ENCODE assay signal across 14 mouse cellular contexts in the genomic region with DNA sequence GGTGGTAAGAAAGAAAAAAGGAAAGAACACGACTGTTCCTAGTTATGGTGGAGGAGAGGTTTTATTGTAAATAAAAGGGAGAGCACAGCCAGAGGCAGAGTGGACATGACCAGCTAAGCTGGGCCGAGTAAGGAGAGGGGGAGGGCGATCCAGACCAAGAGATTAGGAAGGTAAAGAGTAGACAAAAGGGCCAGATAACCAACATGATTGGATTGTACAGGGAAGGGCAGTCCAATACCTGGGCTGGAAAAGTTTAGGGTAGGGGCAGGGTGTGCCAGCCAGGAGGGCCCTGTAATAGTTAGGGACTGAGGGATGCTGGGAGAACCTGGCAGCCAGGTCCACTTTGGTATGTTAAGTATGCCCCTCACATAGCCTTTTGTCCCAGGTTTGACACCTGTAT.
"Had no signal": no experiment of that assay in that cellular context is flagged by ENCODE, and none has a peak within 500 bp of the region (broad histone marks: within the 10 kb centered on the region; RNA-seq: fewer than 3 reads in every experiment).

No protein-coding gene starts in this region.

- H3K27me3 ChIP-seq: midbrain, embryonic 13.5 days; midbrain, embryonic 15.5 days; neural tube, embryonic 12.5 days had no signal

- H3K4me1 ChIP-seq: megakaryocyte, embryonic 14.5 days; midbrain, embryonic 13.5 days; midbrain, embryonic 15.5 days; neural tube, embryonic 12.5 days had no signal

- DNase-seq: lung, adult 18-20 months; lung, embryonic 14.5 days; lung, postnatal 10 days; right cerebral cortex, postnatal 14 days; thymus, adult 2 months; thymus, postnatal 25 days; thymus, postnatal 4 days had no signal

- H3K9ac ChIP-seq: liver, embryonic 14.5 days; lung, embryonic 14.5 days; midbrain, embryonic 13.5 days; midbrain, embryonic 15.5 days; neural tube, embryonic 12.5 days had no signal

- H3K36me3 ChIP-seq: midbrain, embryonic 13.5 days; midbrain, embryonic 15.5 days; neural tube, embryonic 12.5 days had no signal

- H3K27ac ChIP-seq: liver, embryonic 14.5 days; macrophage; midbrain, embryonic 13.5 days; midbrain, embryonic 15.5 days; neural tube, embryonic 12.5 days had no signal

- H3K4me3 ChIP-seq: megakaryocyte, embryonic 14.5 days; midbrain, embryonic 13.5 days; midbrain, embryonic 15.5 days; neural tube, embryonic 12.5 days had no signal

- ATAC-seq: midbrain, embryonic 13.5 days; midbrain, embryonic 15.5 days had no signal

- H3K4me2 ChIP-seq: lung, embryonic 14.5 days; midbrain, embryonic 11.5 days; midbrain, embryonic 13.5 days; midbrain, embryonic 15.5 days; neural tube, embryonic 12.5 days had no signal

- H3K9me3 ChIP-seq: midbrain, embryonic 13.5 days; midbrain, embryonic 15.5 days; neural tube, embryonic 12.5 days had no signal
